Mouse (Mus musculus) intestine, embryonic 16.5 days (tissue): Measurements from ENCODE around the gene Surf1. TPM values are rescaled to one million over a fixed set of nuclear protein-coding genes. Genes with fewer than 3 reads are reported as not detected.

Experiments used
- ATAC-seq: fragments of 200-750 bp; cut with Nextera tagmentation; 2 replicates; pipeline ENCODE4 v1.8.0; 2017; ENCODE audit warnings: moderate TSS enrichment, moderate library complexity
- H3K27ac ChIP-seq: fragments of 300-500 bp; sonication (generic); 2 replicates; pipeline ENCODE4 v1.5.1; 2014; ENCODE audit warnings: mild to moderate bottlenecking, low read length
- H3K27me3 ChIP-seq: fragments of 300-500 bp; sonication (generic); replicated peaks from 2 replicates; pipeline ENCODE4 v1.6.1; 2014; ENCODE audit warnings: low read length, control low read depth, mixed read lengths; ENCODE audit not compliant: control insufficient read depth, insufficient read depth
- H3K36me3 ChIP-seq: fragments of 300-500 bp; sonication (generic); 2 replicates; pipeline ENCODE4 v1.6.1; 2014; ENCODE audit warnings: low read length, control low read depth; ENCODE audit not compliant: control insufficient read depth, insufficient read depth
- H3K4me1 ChIP-seq: fragments of 300-500 bp; sonication (generic); 2 replicates; pipeline ENCODE4 v1.6.1; 2014; ENCODE audit warnings: low read length, control low read depth, mixed read lengths; ENCODE audit not compliant: control insufficient read depth, insufficient read depth
- H3K4me2 ChIP-seq: fragments of 300-500 bp; sonication (generic); 2 replicates; pipeline ENCODE4 v1.6.1; 2014; ENCODE audit warnings: low read depth, low read length, control low read depth
- H3K4me3 ChIP-seq: fragments of 300-500 bp; sonication (generic); 2 replicates; pipeline ENCODE4 v1.5.1; 2014; ENCODE audit warnings: mild to moderate bottlenecking, low read length
- H3K9ac ChIP-seq: fragments of 300-500 bp; sonication (generic); 2 replicates; pipeline ENCODE4 v1.6.1; 2014; ENCODE audit warnings: low read depth, low read length
- H3K9me3 ChIP-seq: fragments of 300-500 bp; sonication (generic); 2 replicates; pipeline ENCODE4 v1.6.1; 2016; ENCODE audit warnings: low read length, control low read depth; ENCODE audit not compliant: control insufficient read depth
- WGBS: fragments of 180-500 bp; shearing (Covaris S2); extraction: QIAGEN DNeasy Blood & Tissue Kit; methylation state at CpG from one replicate; pipeline ENCODE4 v1.1.7; 2014; 5-methylcytosine and 5-hydroxymethylcytosine counted together
- polyA plus RNA-seq: library from polyadenylated mRNA; unstranded; fragments of >200 nt; fragmentation: Nextera tagmentation; extraction: Ambion mirVana; gene quantifications from 2 replicates; pipeline ENCODE4 v1.2.1, GENCODE M21; 2015

Surf1 gene
- polyA plus RNA-seq, 1 experiment from 2014 or later, result 83.5 TPM

GRCm38 (mm10) chr2:26952193-26952592 is 35.9 kb upstream of the Surf1 start:
- Histone ChIP-seq H3K4me2 (no peak overlapping the region), H3K9me3 (no peaks in the 10 kb centered on the region), H3K27me3 (no peaks in the 10 kb centered on the region), H3K27ac (no peak overlapping the region), H3K4me1 (no peaks in the 10 kb centered on the region), H3K4me3 (no peak overlapping the region), H3K36me3 (peaks cover 13% of the 10 kb centered on the region), H3K9ac (no peak overlapping the region)
- ATAC-seq, result no peak
- 85% methylated on average over 4 of the region's 4 CpGs for whole genome bisulfite sequencing

DNA sequence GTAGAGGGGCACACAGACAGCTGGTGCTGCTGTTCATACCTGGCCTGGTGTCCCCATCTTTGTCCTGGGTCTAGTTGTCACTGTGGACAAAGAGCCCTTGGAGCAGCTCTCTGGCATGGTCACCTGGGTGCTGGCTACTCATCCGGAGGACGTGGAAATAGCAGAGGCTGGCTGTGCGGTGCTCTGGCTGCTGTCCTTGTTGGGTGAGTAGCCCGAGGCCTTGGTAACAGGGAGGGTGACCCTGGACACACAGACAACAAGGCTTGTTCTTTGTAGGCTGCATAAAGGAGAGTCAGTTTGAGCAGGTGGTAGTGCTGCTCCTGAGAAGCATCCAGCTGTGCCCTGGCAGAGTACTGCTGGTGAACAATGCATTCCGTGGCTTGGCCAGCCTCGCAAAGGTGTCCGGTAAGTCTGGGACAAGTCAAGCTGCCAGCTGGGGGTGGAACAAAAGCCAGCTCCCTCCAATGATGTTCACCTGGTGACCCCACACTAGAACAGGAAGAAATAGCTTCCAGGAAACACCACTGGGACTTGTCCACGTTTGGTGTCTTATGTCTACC is 35.1 kb upstream of the Surf1 start:
- peaks cover 13% of the 10 kb centered on the region for H3K36me3 ChIP-seq
- 88% methylated on average over 8 of the region's 8 CpGs for WGBS
- no peaks in the 10 kb centered on the region for H3K4me1 ChIP-seq
- H3K9ac ChIP-seq, result no peak overlapping the region
- no peak for ATAC-seq
- no peak overlapping the region for H3K27ac ChIP-seq
- no peak overlapping the region for H3K4me2 ChIP-seq
- H3K9me3 ChIP-seq, result no peaks in the 10 kb centered on the region
- H3K4me3 ChIP-seq, result no peak overlapping the region
- H3K27me3 ChIP-seq, result no peaks in the 10 kb centered on the region

DNA sequence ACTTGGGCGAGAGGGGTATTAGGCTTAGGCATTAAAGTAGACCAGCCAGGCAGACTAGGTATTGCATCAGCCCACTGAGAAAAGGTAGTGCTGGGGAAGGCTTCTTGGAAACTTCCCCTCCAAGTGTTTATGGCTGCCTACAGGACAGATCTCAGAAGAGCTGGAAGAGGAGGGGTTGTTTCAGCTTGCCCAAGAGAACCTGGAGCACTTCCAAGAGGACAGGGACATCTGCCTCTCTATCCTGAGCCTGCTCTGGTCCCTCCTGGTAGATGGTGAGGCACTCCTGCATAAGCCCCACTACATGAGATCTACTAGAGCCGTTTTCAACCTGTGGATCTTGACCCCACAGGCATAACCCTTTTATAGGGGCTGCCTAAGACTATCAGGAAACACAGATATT is 34.1 kb upstream of the Surf1 start:
- no peak for ATAC-seq
- no peak overlapping the region for H3K4me3 ChIP-seq
- no peaks in the 10 kb centered on the region for H3K4me1 ChIP-seq
- no peak overlapping the region for H3K4me2 ChIP-seq
- no peak overlapping the region for H3K27ac ChIP-seq
- H3K36me3 ChIP-seq, result peaks cover 6% of the 10 kb centered on the region
- H3K9ac ChIP-seq, result no peak overlapping the region
- 87% methylated on average over 2 of the region's 2 CpGs for WGBS
- H3K27me3 ChIP-seq, result no peaks in the 10 kb centered on the region
- H3K9me3 ChIP-seq, result no peaks in the 10 kb centered on the region

GRCm38 (mm10) chr2:26943253-26943652 is 26.9 kb upstream of the Surf1 start:
- ATAC-seq, result peak; percentile 86
- no peaks in the 10 kb centered on the region for H3K36me3 ChIP-seq

GRCm38 (mm10) chr2:26941539-26941938 is 25.2 kb upstream of the Surf1 start:
- Histone ChIP-seq H3K4me2 (no peak overlapping the region), H3K4me1 (no peaks in the 10 kb centered on the region), H3K27me3 (no peaks in the 10 kb centered on the region), H3K9ac (no peak overlapping the region), H3K27ac (no peak overlapping the region), H3K36me3 (no peaks in the 10 kb centered on the region), H3K9me3 (no peaks in the 10 kb centered on the region), H3K4me3 (no peak overlapping the region)
- peak; percentile 49 for ATAC-seq
- 29% methylated on average over 5 of the region's 5 CpGs for WGBS

More at GRCm38 (mm10) chr2:26943253-26943652, 26.9 kb upstream of the Surf1 start:
- WGBS, result 59% methylated on average over 3 of the region's 3 CpGs
- peak overlapping the region; percentile 44 for H3K27ac ChIP-seq
- H3K4me3 ChIP-seq, result no peak overlapping the region
- no peaks in the 10 kb centered on the region for H3K9me3 ChIP-seq
- no peak overlapping the region for H3K9ac ChIP-seq
- H3K4me2 ChIP-seq, result no peak overlapping the region
- H3K27me3 ChIP-seq, result no peaks in the 10 kb centered on the region
- H3K4me1 ChIP-seq, result no peaks in the 10 kb centered on the region

GRCm38 (mm10) chr2:26936425-26936824 is 20.1 kb upstream of the Surf1 start:
- no peak for ATAC-seq
- H3K27ac ChIP-seq, result no peak overlapping the region
- H3K36me3 ChIP-seq, result no peaks in the 10 kb centered on the region
- H3K4me3 ChIP-seq, result no peak overlapping the region
- no peak overlapping the region for H3K9ac ChIP-seq
- H3K27me3 ChIP-seq, result no peaks in the 10 kb centered on the region
- no peaks in the 10 kb centered on the region for H3K9me3 ChIP-seq
- WGBS, result 71% methylated on average over 1 of the region's 1 CpGs
- peaks cover 8% of the 10 kb centered on the region for H3K4me1 ChIP-seq
- no peak overlapping the region for H3K4me2 ChIP-seq

DNA sequence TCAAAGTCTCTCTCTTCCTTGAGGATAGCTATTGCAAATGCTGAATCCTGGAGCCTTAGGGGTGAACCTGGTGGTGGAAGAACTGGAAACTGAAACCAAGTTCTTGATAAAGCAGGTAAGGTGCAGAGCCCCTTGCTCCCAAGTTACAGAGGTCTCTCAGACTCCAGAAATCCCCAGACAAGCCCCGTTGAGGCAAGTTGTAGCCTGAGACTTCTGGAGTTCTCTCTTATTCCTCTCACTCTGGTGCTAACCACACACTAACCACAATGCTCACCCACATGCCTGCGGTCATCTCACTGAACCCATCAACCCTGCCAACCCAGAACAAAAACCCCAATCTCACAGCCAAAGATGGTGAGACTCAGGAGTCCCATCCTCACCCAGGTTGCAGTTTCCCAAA is 19.0 kb upstream of the Surf1 start:
- no peak for ATAC-seq
- 94% methylated on average over 2 of the region's 2 CpGs for WGBS
- Histone ChIP-seq H3K4me1 (peaks cover 18% of the 10 kb centered on the region), H3K9me3 (no peaks in the 10 kb centered on the region), H3K4me3 (no peak overlapping the region), H3K36me3 (peaks cover under 1% of the 10 kb centered on the region; the same call in 1 of the 2 replicates), H3K27ac (no peak overlapping the region), H3K9ac (no peak overlapping the region), H3K4me2 (no peak overlapping the region), H3K27me3 (no peaks in the 10 kb centered on the region)

DNA sequence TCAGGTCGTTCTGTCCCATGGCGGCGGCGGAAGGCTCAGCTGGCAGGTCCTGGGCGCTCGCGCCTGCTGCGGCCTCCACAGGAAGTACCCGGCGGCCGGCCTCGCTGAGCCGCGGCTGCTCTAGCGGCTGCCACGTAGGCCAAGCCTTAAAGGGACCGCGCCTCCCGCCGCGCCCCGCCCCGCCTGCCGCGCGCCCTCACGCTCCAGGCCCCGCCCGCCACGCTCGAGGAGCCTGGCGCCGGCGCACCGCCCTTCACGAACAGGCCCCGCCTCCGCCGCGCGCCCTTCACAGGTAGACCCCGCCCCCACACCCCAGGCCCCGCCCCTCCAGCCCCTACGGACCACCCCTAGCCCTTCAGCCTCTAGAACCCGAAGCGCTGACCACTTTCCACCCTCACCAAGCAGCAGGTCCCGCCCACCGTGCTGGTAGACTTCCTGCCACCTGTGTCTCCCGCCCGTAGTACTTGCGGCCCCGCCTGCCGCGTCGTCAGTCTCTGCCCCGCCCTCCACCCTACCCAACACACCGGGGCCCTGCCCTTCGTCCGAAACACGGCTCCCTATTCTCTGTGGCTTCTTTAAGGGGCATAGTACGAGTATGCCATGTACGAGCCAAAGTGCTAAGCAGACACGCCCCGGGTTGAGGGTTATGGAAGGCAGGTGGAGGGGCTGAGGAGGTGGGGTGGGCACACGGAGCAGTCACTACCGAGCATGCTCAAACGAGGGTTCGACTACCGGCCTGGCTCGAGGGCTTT is 17.1 kb upstream of the Surf1 start, which contains the start of the genes Surf4 and Stkld1:
Gene Surf4, minus strand, starts transcription at position 625 of the 752 bp plus-strand sequence.
Gene Stkld1, plus strand, starts transcription at position 744 of the 752 bp plus-strand sequence.
- H3K36me3 ChIP-seq, result peaks cover 2% of the 10 kb centered on the region; the same call in 1 of the 2 replicates
- ATAC-seq, result peak; percentile 96
- peak within 1 kb of the TSS; percentile 91 for H3K4me3 ChIP-seq
- H3K4me2 ChIP-seq, result peak within 1 kb of the TSS; percentile 68
- H3K27ac ChIP-seq, result peak within 1 kb of the TSS; percentile 96
- H3K4me1 ChIP-seq, result peaks cover 21% of the 10 kb centered on the region
- no peaks in the 10 kb centered on the region for H3K9me3 ChIP-seq
- peak within 1 kb of the TSS; percentile 100 for H3K9ac ChIP-seq
- H3K27me3 ChIP-seq, result no peaks in the 10 kb centered on the region
- WGBS, result under 1% methylated on average over 60 of the region's 70 CpGs

- peak; percentile 49 for ATAC-seq
- under 1% methylated on average over 47 of the region's 49 CpGs for WGBS
- no peaks in the 10 kb centered on the region for H3K27me3 ChIP-seq
Measured at GRCm38 (mm10) chr2:26932473-26933303, 16.4 kb upstream of the Surf1 start.

More at GRCm38 (mm10) chr2:26932473-26933303, 16.4 kb upstream of the Surf1 start:
- Histone ChIP-seq H3K4me3 (peak overlapping the region; percentile 91), H3K4me1 (peaks cover 25% of the 10 kb centered on the region), H3K9ac (peak overlapping the region; percentile 100), H3K36me3 (peaks cover 2% of the 10 kb centered on the region; the same call in 1 of the 2 replicates), H3K27ac (peak overlapping the region; percentile 96), H3K9me3 (no peaks in the 10 kb centered on the region), H3K4me2 (peak overlapping the region; percentile 54)
